Mouse (Mus musculus) Patski (cell line): ENCODE measurements around the gene Cryzl1. TPM values are rescaled to one million over a fixed set of nuclear protein-coding genes. Genes with fewer than 3 reads are reported as not detected.

Experiments used
- ATAC-seq: fragments of 100-300 bp; one replicate; pipeline ENCODE4 v1.8.0; 2021
- CTCF ChIA-PET: fragments of 350-600 bp; sonication (Branson Sonifier 250); formaldehyde crosslinking; loops from one replicate; lab custom pipeline; 2022; ENCODE audit warnings: inconsistent platforms; lab: Charles Lee
- POLR2A ChIA-PET: fragments of 350-600 bp; sonication (Branson Sonifier 250); formaldehyde crosslinking; loops from one replicate; lab custom pipeline; 2022; ENCODE audit warnings: antibody characterized with exemption, inconsistent platforms; lab: Charles Lee
- DNase-seq: peaks from one replicate; pipeline ENCODE4 v3.0.0-alpha.2; 2011; ENCODE audit warnings: low read depth, low spot score
- H3K27me3 ChIP-seq: fragments of 371-371 bp; one replicate; pipeline ENCODE4 v1.5.1; 2021
- CTCF ChIP-seq: fragments of 100-300 bp; IDR thresholded peaks from one replicate; pipeline ENCODE4 v1.5.1; 2021
- in situ Hi-C: fragments of 300-500 bp; cut with MboI; formaldehyde crosslinking; loops from 3 replicates; pipeline ENCODE4 v1.11.1; 2018; ENCODE audit warnings: low pct_unique_long_range_greater_than_20kb, mixed read lengths
- polyA plus RNA-seq: library from polyadenylated mRNA; unstranded; gene quantifications from one replicate; pipeline ENCODE4 v1.2.3, GENCODE M21; 2021

Cryzl1 gene
- 82.3 TPM for polyA plus RNA-seq

DNA sequence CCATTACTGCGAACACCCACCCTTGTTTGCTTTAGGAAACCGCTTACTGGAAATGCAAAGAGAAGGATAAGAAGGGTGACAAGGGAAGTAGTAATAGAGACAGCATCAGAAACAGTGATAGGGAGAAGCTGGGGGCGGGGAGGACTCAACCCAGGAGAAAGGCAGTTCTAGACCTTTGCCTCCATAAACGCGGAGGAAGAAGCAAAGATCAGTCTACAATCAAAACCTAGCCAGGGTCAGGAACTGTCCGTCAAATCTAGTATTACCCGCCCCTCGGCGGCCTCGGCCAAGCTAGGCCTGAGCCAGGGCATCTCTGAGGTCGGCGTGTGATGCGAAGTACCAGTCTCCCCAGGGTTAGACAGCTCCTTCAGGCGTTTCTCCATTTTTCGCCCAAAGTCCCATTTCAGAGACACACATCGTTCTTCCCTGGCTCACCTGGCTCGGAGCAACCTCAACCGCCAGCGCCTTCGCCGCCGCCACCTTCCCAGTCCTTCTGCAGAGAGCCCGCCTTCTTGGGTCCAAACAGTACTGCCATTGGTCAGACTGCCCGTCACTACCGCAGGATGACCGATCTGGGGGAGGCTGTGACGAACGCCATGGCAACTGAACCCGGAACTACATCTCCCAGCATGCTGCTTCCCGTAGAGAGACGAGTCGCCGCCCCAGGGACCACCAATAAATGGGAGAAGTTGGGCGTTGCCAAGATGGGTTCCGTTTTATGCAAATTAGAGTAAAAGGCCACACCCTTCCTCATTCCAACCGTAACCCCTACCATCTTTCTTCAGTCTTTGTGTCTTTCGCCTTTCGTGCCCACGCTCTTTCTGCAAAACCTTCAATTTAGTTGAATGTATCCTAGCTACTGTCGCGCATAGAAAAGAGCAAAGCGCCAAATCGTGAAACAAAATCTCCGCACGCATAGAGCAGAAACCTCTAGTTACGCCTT, at the start of gene Cryzl1:
Gene Cryzl1 (minus strand): TSS at position 853 of the 943 bp plus-strand sequence.
- H3K27me3 ChIP-seq: no peaks in the 10 kb centered on the region
- in situ Hi-C loops: loop anchor here (25.0 kb wide), 1 partner anchor 734 kb away; the partner anchor contains the start of gene Rcan1
- CTCF ChIA-PET: no interaction called here
- ATAC-seq (peak; percentile 85), DNase-seq (peak; percentile 95)
- POLR2A ChIA-PET: no interaction called here
- no peak for TF ChIP-seq CTCF

GRCm38 (mm10) chr16:91772586-91772985, 43.8 kb upstream of the Cryzl1 start:
- no peak for TF ChIP-seq CTCF
- ATAC-seq (no peak), DNase-seq (no peak)
- no peaks in the 10 kb centered on the region for H3K27me3 ChIP-seq
- in situ Hi-C loops: no loop called here
- CTCF ChIA-PET: interaction anchor here (1.0 kb wide), 1 partner anchor 9 kb away, joined by 4 read pairs; no protein-coding TSS in a partner anchor
- POLR2A ChIA-PET: no interaction called here

DNA sequence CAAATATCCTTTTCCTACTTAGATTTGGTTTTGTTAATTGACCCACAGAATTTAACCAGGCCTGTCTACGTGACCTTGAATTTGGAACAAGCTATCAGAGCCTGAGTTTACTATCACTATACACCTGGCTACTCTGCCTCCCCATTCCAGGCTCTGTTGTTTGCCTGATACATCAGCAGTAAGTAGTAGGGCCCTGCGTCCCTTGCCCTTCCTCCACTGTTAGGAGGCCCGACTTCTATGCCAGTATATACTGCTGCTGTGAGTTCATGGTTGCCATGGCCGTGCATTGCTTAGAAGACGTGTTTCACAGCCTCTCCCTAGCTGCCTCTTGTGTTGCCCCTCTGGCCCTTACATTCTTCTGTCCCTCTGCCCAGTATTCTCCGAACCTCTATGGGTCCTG, 42.6 kb upstream of the Cryzl1 start:
- CTCF ChIA-PET: no interaction called here
- in situ Hi-C loops: no loop called here

DNA sequence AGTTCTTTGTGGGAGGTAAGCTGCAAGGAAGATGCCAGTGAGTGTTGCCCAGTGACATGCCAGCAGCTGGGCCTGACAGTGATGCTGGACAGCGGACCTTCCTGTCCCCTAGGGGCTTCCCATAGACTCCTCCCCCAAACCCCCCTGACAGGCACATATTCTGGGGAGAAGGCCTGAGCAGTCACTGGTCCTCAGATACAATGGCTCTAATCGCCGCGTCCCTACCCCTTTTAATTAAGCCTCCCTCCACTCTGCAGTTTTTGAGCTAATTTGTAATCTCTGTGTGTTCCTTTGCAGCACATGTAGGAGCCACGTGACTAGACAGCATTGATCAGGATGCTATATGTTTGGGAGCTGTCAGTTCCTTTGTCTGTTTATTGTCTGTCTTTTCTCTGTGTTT, 41.9 kb upstream of the Cryzl1 start:
- ChIA-PET CTCF (no interaction called here), POLR2A (no interaction called here)
- DNase-seq: no peak
- no peaks in the 10 kb centered on the region for H3K27me3 ChIP-seq
- no peak for TF ChIP-seq CTCF
- in situ Hi-C loops: no loop called here
- ATAC-seq: no peak

More for the DNA sequence above, 42.6 kb upstream of the Cryzl1 start:
- ATAC-seq (no peak), DNase-seq (no peak)
- TF ChIP-seq CTCF: no peak
- no peaks in the 10 kb centered on the region for H3K27me3 ChIP-seq
- POLR2A ChIA-PET: no interaction called here

GRCm38 (mm10) chr16:91769911-91770310, 41.1 kb upstream of the Cryzl1 start:
- ATAC-seq: no peak
- no peaks in the 10 kb centered on the region for H3K27me3 ChIP-seq
- DNase-seq: no peak
- CTCF ChIA-PET: no interaction called here
- in situ Hi-C loops: no loop called here
- no peak for TF ChIP-seq CTCF
- POLR2A ChIA-PET: no interaction called here

DNA sequence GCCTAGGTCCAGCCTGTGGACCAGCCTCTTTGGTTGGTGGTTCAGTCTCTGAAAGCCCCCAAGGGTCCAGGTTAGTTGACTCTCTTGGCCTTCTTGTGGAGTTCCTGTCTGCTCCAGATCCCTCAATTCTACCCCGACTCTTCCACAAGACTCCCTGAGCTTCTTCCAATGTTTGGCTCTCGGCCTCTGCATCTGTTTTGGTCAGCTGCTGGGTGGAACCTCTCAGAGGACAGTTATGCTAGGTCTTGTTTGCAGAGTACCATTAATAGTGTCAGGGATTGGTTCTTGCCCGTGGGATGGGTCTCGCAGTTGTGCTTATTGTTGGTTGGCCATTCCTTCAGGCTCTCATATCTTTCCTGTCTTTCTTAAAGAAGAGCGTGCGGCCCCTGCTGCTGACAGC, 39.8 kb upstream of the Cryzl1 start:
- POLR2A ChIA-PET: no interaction called here
- CTCF ChIA-PET: interaction anchor here (1.3 to 2.1 kb wide), 2 partner anchors 9 kb away, joined by 3 to 8 read pairs; no protein-coding TSS in a partner anchor
- in situ Hi-C loops: no loop called here
- no peak for TF ChIP-seq CTCF
- H3K27me3 ChIP-seq: no peaks in the 10 kb centered on the region
- ATAC-seq (no peak), DNase-seq (no peak)

- ChIA-PET CTCF (interaction anchor here (1.2 to 2.1 kb wide), 3 partner anchors 8 to 14 kb away, joined by 3 to 8 read pairs (median 3); no protein-coding TSS in a partner anchor), POLR2A (interaction anchor here (1.0 kb wide), 1 partner anchor 27 kb away, joined by 3 read pairs; no protein-coding TSS in a partner anchor)
- TF ChIP-seq CTCF: no peak
- no peaks in the 10 kb centered on the region for H3K27me3 ChIP-seq
- in situ Hi-C loops: no loop called here
- DNase-seq (peak; percentile 20), ATAC-seq (no peak)
Observed at GRCm38 (mm10) chr16:91767165-91767701, 38.5 kb upstream of the Cryzl1 start.

GRCm38 (mm10) chr16:91765816-91766210, 37.0 kb upstream of the Cryzl1 start:
- in situ Hi-C loops: no loop called here
- no peak for TF ChIP-seq CTCF
- ATAC-seq (no peak), DNase-seq (no peak)
- ChIA-PET POLR2A (no interaction called here), CTCF (no interaction called here)
- no peaks in the 10 kb centered on the region for H3K27me3 ChIP-seq

DNA sequence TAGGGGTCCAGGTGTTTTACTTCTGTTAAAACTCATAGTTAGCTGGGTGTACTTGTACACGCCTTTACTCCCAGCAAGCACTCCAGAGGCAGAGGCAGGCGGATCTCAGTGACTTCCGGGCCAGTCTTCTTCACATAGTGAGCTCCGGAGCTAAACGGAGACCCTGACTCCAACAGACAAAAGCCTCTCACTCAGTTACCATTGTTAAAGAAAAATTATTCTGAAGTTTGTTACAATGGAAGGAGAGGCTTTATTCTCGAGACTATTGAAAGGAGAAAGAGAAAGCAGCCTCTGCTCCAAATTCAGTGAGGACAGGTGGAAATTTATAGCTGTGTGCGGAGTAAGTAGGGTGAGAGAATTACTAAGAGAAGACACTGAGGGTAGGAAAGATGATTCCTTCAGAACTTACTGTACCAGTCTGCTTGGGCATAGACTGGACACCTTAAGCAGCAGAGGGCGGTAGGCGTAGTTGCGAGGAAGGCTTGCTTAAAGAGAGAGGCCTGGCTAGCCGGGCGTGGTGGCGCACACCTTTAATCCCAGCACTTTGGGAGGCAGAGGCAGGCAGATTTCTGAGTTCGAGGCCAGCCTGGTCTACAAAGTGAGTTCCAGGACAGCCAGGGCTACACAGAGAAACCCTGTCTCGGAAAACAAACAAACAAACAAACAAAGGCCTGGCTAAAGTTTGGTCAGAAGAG, 36.5 kb upstream of the Cryzl1 start:
- no peak for TF ChIP-seq CTCF
- DNase-seq (no peak), ATAC-seq (no peak)
- POLR2A ChIA-PET: no interaction called here
- in situ Hi-C loops: no loop called here
- H3K27me3 ChIP-seq: no peaks in the 10 kb centered on the region
- CTCF ChIA-PET: interaction anchor here (1.1 kb wide), 1 partner anchor 11 kb away, joined by 3 read pairs; no protein-coding TSS in a partner anchor

GRCm38 (mm10) chr16:91764414-91764813, 35.6 kb upstream of the Cryzl1 start:
- H3K27me3 ChIP-seq: no peaks in the 10 kb centered on the region
- in situ Hi-C loops: no loop called here
- DNase-seq: no peak
- ChIA-PET POLR2A (no interaction called here), CTCF (interaction anchor here (1.1 kb wide), 1 partner anchor 10 kb away, joined by 3 read pairs; no protein-coding TSS in a partner anchor)
- ATAC-seq: no peak
- no peak for TF ChIP-seq CTCF
